Mouse (Mus musculus) heart, postnatal 0 days (tissue): ENCODE measurements around the gene Cers1. TPM values are rescaled to one million over a fixed set of nuclear protein-coding genes. Genes with fewer than 3 reads are reported as not detected.

Source experiments
- ATAC-seq: fragments of 200-750 bp; cut with Nextera tagmentation; 2 replicates; pipeline ENCODE4 v1.8.0; 2017; ENCODE audit warnings: low read depth, moderate number of reproducible peaks, moderate library complexity; ENCODE audit not compliant: insufficient read depth
- DNase-seq: peaks from one replicate; pipeline ENCODE4 v3.0.0-alpha.2; 2016; ENCODE audit warnings: low spot score
- H3K27ac ChIP-seq: fragments of 300-500 bp; sonication (generic); 2 replicates; pipeline ENCODE4 v1.5.1; 2014; ENCODE audit warnings: low read depth, mild to moderate bottlenecking
- H3K27me3 ChIP-seq: fragments of 300-500 bp; sonication (generic); 2 replicates; pipeline ENCODE4 v1.6.1; 2014; ENCODE audit warnings: low read length, mixed read lengths; ENCODE audit not compliant: control insufficient read depth, insufficient read depth
- H3K36me3 ChIP-seq: fragments of 300-500 bp; sonication (generic); replicated peaks from 2 replicates; pipeline ENCODE4 v1.6.1; 2014; ENCODE audit warnings: low read length, mixed read lengths; ENCODE audit not compliant: control insufficient read depth, insufficient read depth
- H3K4me1 ChIP-seq: fragments of 300-500 bp; sonication (generic); 2 replicates; pipeline ENCODE4 v1.6.1; 2014; ENCODE audit warnings: antibody characterized with exemption; ENCODE audit not compliant: control insufficient read depth, insufficient read depth
- H3K4me2 ChIP-seq: fragments of 300-500 bp; sonication (generic); 2 replicates; pipeline ENCODE4 v1.6.1; 2014; ENCODE audit warnings: low read depth, mild to moderate bottlenecking, low read length, moderate library complexity
- H3K4me3 ChIP-seq: fragments of 300-500 bp; sonication (generic); 2 replicates; pipeline ENCODE4 v1.5.1; 2014; ENCODE audit warnings: low read depth, low read length
- H3K9ac ChIP-seq: fragments of 300-500 bp; sonication (generic); replicated peaks from 2 replicates; pipeline ENCODE4 v1.6.1; 2014; ENCODE audit warnings: low read depth, low read length, mixed read lengths
- H3K9me3 ChIP-seq: fragments of 300-500 bp; sonication (generic); replicated peaks from 2 replicates; pipeline ENCODE4 v1.6.1; 2016; ENCODE audit warnings: low read length; ENCODE audit not compliant: control insufficient read depth
- CTCF ChIP-seq: IDR thresholded peaks from 2 replicates; pipeline ENCODE4 v1.5.1; 2016; ENCODE audit warnings: antibody characterized with exemption, control low read depth, low read depth
- EP300 ChIP-seq: IDR thresholded peaks from 2 replicates; pipeline ENCODE4 v1.6.1; 2016; ENCODE audit warnings: antibody characterized with exemption, low read depth
- WGBS: fragments of 180-500 bp; shearing (Covaris S2); extraction: QIAGEN DNeasy Blood & Tissue Kit; methylation state at CpG from one replicate; pipeline ENCODE4 v1.1.7; 2014; 5-methylcytosine and 5-hydroxymethylcytosine counted together
- polyA plus RNA-seq: library from polyadenylated mRNA; unstranded; fragments of >200 nt; fragmentation: Nextera tagmentation; extraction: Ambion mirVana; gene quantifications from 2 replicates; pipeline ENCODE4 v1.2.1, GENCODE M21; 2015
- total RNA-seq: library from RNA; depleted of rRNA; stranded (reverse); fragments of >200 nt; gene quantifications from 2 replicates; pipeline ENCODE4 v1.2.3, GENCODE M21; 2014; ENCODE audit warnings: low replicate concordance

Gene Cers1
- total and polyA plus RNA-seq, 2 experiments from 2014 or later = 0.27 to 0.80 TPM

DNA sequence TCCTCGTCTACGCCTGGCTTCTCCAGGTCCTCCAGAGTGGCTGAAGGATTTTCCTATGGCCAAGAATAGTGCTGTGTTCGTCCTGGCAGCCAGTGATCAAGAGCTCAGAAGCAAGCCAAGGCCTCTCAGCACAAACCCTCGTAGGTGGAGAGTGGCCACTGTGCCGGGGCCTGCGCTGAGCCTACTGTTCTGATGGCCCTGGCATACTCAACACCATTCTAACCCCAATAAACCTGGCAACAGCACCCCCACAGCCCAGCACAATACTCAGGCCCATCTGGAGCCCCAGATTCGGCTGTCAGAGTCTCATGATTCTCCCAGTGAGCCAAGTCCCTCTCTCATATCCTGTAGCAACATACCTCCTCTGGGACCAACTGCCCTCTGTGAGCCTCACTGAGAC, 25.1 kb downstream of the Cers1 start:
- TF ChIP-seq EP300 (no peak), CTCF (no peak)
- no peaks in the 10 kb centered on the region for H3K27me3 ChIP-seq
- no peak overlapping the region for H3K27ac ChIP-seq
- H3K36me3 ChIP-seq = peaks cover 80% of the 10 kb centered on the region
- H3K4me3 ChIP-seq = no peak overlapping the region
- H3K4me2 ChIP-seq = no peak overlapping the region
- H3K9ac ChIP-seq = no peak overlapping the region
- DNase-seq = no peak
- no peak for ATAC-seq
- H3K9me3 ChIP-seq = no peaks in the 10 kb centered on the region
- 74% methylated on average over 7 of the region's 7 CpGs for WGBS
- H3K4me1 ChIP-seq = no peaks in the 10 kb centered on the region

DNA sequence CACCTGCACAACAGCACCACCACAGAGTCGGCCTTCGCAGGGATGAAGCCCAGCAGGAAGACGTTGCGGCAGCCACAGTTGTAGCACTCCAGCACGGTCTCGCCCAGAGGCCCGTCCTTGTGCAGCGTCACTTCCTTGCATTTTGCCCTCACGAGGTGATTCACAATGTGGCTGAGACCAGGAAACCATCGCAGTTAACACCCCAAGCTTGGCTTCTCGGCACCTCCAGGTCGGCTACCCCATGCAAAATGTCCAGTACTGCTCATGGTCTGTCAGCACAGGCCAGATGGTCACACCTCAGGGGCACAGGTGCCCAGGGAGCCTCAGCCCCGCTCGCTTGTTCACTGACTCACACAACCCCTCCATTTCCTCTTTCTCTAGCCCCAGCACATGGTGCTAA, 26.4 kb downstream of the Cers1 start:
- no peak overlapping the region for H3K4me2 ChIP-seq
- H3K9ac ChIP-seq = no peak overlapping the region
- no peaks in the 10 kb centered on the region for H3K27me3 ChIP-seq
- no peaks in the 10 kb centered on the region for H3K4me1 ChIP-seq
- H3K9me3 ChIP-seq = no peaks in the 10 kb centered on the region
- TF ChIP-seq CTCF (no peak), EP300 (no peak)
- peaks cover 78% of the 10 kb centered on the region for H3K36me3 ChIP-seq
- 87% methylated on average over 14 of the region's 14 CpGs for WGBS
- ATAC-seq (no peak), DNase-seq (no peak)
- no peak overlapping the region for H3K4me3 ChIP-seq
- no peak overlapping the region for H3K27ac ChIP-seq

DNA sequence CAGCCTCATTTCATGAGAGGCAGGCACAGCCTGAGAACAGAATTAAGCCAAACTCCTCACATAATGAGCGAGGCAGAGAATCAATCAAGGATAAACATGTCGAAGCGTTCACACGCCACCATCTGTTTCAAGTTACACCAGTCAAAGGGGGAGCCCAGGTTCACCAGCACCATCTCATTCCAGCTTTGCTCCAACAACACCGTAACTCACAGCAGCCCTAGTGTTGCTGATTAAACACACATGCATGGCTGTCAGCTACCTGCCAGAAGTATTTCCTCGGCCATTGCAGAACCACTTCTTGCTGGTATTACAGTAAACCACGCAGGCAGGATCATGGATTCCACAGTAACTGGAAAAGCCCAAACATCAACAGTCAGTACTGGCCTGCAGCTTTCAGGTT, 27.5 kb downstream of the Cers1 start:
- TF ChIP-seq CTCF = no peak
- TF ChIP-seq EP300 = no peak
- no peak for ATAC-seq
- peaks cover 68% of the 10 kb centered on the region for H3K36me3 ChIP-seq
- no peak overlapping the region for H3K4me2 ChIP-seq
- DNase-seq = no peak
- H3K9ac ChIP-seq = no peak overlapping the region
- H3K9me3 ChIP-seq = no peaks in the 10 kb centered on the region
- H3K4me3 ChIP-seq = no peak overlapping the region
- WGBS = 90% methylated on average over 7 of the region's 7 CpGs
- H3K4me1 ChIP-seq = no peaks in the 10 kb centered on the region
- H3K27ac ChIP-seq = no peak overlapping the region
- no peaks in the 10 kb centered on the region for H3K27me3 ChIP-seq

DNA sequence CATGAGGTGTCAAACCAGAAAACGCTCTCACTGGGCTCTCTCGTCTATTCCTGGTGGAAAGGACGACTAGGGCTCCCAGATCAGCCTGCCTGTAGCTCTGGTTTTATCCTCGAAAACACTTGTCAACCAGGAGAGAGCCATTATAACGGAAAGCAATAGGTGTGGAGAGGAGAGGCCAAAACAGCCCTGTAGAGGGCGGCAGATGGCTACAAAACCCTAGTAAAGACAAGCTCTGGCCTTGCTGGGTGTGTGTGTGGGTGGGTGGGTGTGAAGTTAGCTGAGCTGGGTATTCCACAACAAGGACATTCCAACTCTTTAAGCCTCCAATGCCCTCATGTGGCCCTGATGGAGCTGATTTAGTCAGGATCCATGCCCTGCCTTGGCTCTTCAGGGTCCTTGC, 28.1 kb downstream of the Cers1 start:
- Histone ChIP-seq H3K36me3 (peaks cover 61% of the 10 kb centered on the region), H3K27me3 (no peaks in the 10 kb centered on the region), H3K4me1 (no peaks in the 10 kb centered on the region), H3K9ac (no peak overlapping the region), H3K27ac (no peak overlapping the region), H3K9me3 (no peaks in the 10 kb centered on the region), H3K4me2 (no peak overlapping the region), H3K4me3 (no peak overlapping the region)
- DNase-seq (peak; percentile 45), ATAC-seq (peak; percentile 73)
- WGBS = 59% methylated on average over 6 of the region's 6 CpGs
- peak; percentile 64 for TF ChIP-seq CTCF
- no peak for TF ChIP-seq EP300

DNA sequence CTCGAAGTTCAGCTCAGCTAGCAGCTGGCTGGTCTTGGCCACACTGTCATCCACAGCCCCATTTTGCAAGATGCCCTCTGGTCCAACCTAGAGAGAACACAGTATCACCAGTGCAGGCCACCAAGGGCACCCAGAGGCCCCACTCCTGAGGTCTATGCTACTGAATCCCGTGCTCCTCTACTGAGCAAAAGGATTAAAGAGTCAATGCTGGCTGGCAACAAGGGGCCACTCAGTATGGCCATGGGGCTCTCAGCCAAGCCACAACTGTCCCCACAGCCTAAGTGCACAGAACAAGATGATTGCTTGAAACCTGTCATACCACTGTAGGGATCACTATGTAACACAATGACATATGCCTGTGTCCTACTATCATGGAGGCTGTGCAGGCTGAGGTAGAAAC, 28.7 kb downstream of the Cers1 start:
- H3K27ac ChIP-seq = no peak overlapping the region
- H3K36me3 ChIP-seq = peaks cover 59% of the 10 kb centered on the region
- TF ChIP-seq EP300 (no peak), CTCF (no peak)
- 92% methylated on average over 2 of the region's 2 CpGs for WGBS
- H3K9ac ChIP-seq = no peak overlapping the region
- DNase-seq (no peak), ATAC-seq (no peak)
- no peaks in the 10 kb centered on the region for H3K9me3 ChIP-seq
- H3K4me2 ChIP-seq = no peak overlapping the region
- H3K4me3 ChIP-seq = no peak overlapping the region
- H3K4me1 ChIP-seq = no peaks in the 10 kb centered on the region
- no peaks in the 10 kb centered on the region for H3K27me3 ChIP-seq

DNA sequence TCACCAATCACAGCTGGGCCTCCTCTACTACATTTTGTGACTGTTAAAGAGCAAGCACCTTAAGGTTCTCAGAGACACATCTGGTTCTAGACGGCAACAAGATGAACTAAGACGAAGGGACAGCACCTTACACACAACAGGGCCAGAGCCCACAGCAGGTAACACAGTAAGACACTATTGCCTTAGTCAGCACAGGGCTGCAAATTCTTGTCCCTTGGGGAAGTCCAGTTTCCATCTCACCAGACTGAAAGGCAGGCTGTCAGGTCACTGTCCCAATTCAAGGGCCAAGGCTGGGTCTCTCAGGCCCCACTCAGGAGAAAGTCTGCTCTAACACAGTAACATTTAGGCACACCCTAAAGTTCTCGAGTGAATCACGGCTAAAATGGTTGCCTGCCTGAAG, 31.9 kb downstream of the Cers1 start:
- H3K36me3 ChIP-seq = peaks cover 31% of the 10 kb centered on the region
- peaks cover 23% of the 10 kb centered on the region for H3K4me1 ChIP-seq
- no peak overlapping the region for H3K4me3 ChIP-seq
- H3K9ac ChIP-seq = 0 out of 2 replicates have a peak overlapping the region, but pooled peaks have one; percentile 10
- H3K27me3 ChIP-seq = no peaks in the 10 kb centered on the region
- TF ChIP-seq CTCF (no peak), EP300 (no peak)
- ATAC-seq (no peak), DNase-seq (no peak)
- H3K27ac ChIP-seq = no peak overlapping the region
- 78% methylated on average over 4 of the region's 4 CpGs for WGBS
- H3K4me2 ChIP-seq = no peak overlapping the region
- H3K9me3 ChIP-seq = no peaks in the 10 kb centered on the region
